Mouse (Mus musculus): Measurements from ENCODE around the gene 9130230L23Rik. TPM values are rescaled to one million over a fixed set of nuclear protein-coding genes. Genes with fewer than 3 reads are reported as not detected.

Gene 9130230L23Rik
- total RNA-seq, 4 experiments from 2014 or later, result not detected

- no peak for DNase-seq (ENCODE audit: low spot score in 2 of 2)
Observed at GRCm38 (mm10) chr5:65954130-65955080, 49.7 kb downstream of the 9130230L23Rik start.

- no peak for DNase-seq (ENCODE audit: low spot score in 2 of 2)
Observed at GRCm38 (mm10) chr5:65951513-65951909, 52.6 kb downstream of the 9130230L23Rik start.

- no peak for DNase-seq (ENCODE audit: low spot score in 2 of 2)
Observed at GRCm38 (mm10) chr5:65950679-65951512, 53.2 kb downstream of the 9130230L23Rik start.

GRCm38 (mm10) chr5:65950236-65950635 lies 53.8 kb downstream of the 9130230L23Rik start:
- peak in 1 of 2 experiments; percentile 50 for DNase-seq (ENCODE audit: low spot score in 2 of 2)

GRCm38 (mm10) chr5:65949822-65950221 lies 54.3 kb downstream of the 9130230L23Rik start:
- DNase-seq (ENCODE audit: low spot score in 2 of 2), result no peak

- DNase-seq (ENCODE audit: low spot score in 2 of 2), result no peak
Observed at GRCm38 (mm10) chr5:65941145-65941544, 62.9 kb downstream of the 9130230L23Rik start.

- peak; percentile 42 to 58 for DNase-seq (ENCODE audit: low spot score in 2 of 2)
Observed at GRCm38 (mm10) chr5:65937998-65938715, 65.9 kb downstream of the 9130230L23Rik start.

- DNase-seq (ENCODE audit: low spot score in 2 of 2), result no peak
Observed at GRCm38 (mm10) chr5:65937011-65937726, 66.9 kb downstream of the 9130230L23Rik start.

- DNase-seq (ENCODE audit: low spot score in 2 of 2), result no peak
Observed at GRCm38 (mm10) chr5:65934783-65935182, 69.3 kb downstream of the 9130230L23Rik start, which contains the start of gene Chrna9. Gene Chrna9, plus strand, starts transcription at chr5:65934921.

- no peak for DNase-seq (ENCODE audit: low spot score in 2 of 2)
Observed at GRCm38 (mm10) chr5:65933764-65934163, 70.3 kb downstream of the 9130230L23Rik start.

- no peak for DNase-seq (ENCODE audit: low spot score in 2 of 2)
Observed at GRCm38 (mm10) chr5:65933258-65933657, 70.8 kb downstream of the 9130230L23Rik start.

- no peak for DNase-seq (ENCODE audit: low spot score in 2 of 2)
Observed at GRCm38 (mm10) chr5:65930171-65930570, 73.9 kb downstream of the 9130230L23Rik start.

Small RNAs within 50 kb of the gene (microRNA-seq; reads per million reads assigned to microRNA genes)
- 0 reads per million in 2 experiments for gene Gm25952

Other genes with a start within 250 kb of the 9130230L23Rik start
- 1 to 10 TPM; 4.6 to 7.5 (median 7.2) TPM for gene N4bp2, start 240.8 kb downstream of the 9130230L23Rik start, total RNA-seq (2022)
- gene Rhoh, start 143.1 kb downstream of the 9130230L23Rik start, total RNA-seq (2022), result 1 to 10 TPM in 2 of 4 experiments, under 1 TPM in 2; 0.67 to 2.4 (median 1.6) TPM
- not detected for gene Chrna9, start 69.4 kb downstream of the 9130230L23Rik start, total RNA-seq (2022)
- gene Rbm47, start 168.8 kb upstream of the 9130230L23Rik start, total RNA-seq (2022), result 1 to 10 TPM in 3 of 4 experiments, under 1 TPM in 1; 0.70 to 3.3 (median 1.9) TPM

Measured in left cerebral cortex, adult 8-10 months (tissue).